Mouse (Mus musculus): ENCODE measurements around the gene Lrch3.

DNA sequence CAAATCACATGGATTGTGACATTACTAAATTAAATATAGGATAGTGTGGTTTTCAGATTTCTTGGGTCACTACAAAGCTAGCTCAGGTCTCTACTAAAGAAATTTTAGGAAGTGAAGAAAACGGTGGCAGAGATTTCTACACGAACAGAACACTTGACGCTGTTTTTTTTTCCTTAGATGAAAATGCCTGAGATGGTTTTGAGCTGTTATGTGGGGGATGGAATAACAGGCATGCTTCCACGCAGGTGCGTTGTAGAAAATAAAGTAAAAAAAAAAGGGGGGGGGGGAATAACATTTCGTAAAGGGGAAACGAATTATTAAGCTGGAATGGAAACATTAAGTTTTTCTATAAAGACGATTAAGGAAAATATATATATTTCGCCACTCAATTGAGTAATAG lies 37.1 kb upstream of the Lrch3 start:
- TF ChIP-seq TAL1 (IDR thresholded peaks at IDR 0.05; ENCODE audit: low read length) (no peak), GATA1 (IDR thresholded peaks at IDR 0.05; ENCODE audit: low read length) (no peak)

All from erythroblast, embryonic 14.5 days (primary cell).